Mouse (Mus musculus) ES-E14 (cell line): ENCODE data around the gene Chmp1a. TPM values are rescaled to one million over a fixed set of nuclear protein-coding genes. Genes with fewer than 3 reads are reported as not detected.

Experiments
- DNase-seq: peaks from one replicate; pipeline ENCODE4 v3.0.0-alpha.2; 2013; ENCODE audit warnings: low read depth, low spot score
- H3K27ac ChIP-seq: 2 replicates; pipeline ENCODE4 v1.5.1; 2012; ENCODE audit warnings: low read depth, mild to moderate bottlenecking, low read length, moderate library complexity, mixed read lengths; ENCODE audit not compliant: poor library complexity, insufficient read depth, severe bottlenecking
- H3K36me3 ChIP-seq: 2 replicates; pipeline ENCODE4 v1.6.1; 2012; ENCODE audit warnings: mild to moderate bottlenecking, low read length, moderate library complexity, mixed read lengths; ENCODE audit not compliant: control insufficient read depth, poor library complexity, insufficient read depth, severe bottlenecking
- H3K4me1 ChIP-seq, 2 experiments: fragments of 150-350 bp in 1 of 2; sonication (generic) in 1 of 2; 2 replicates each; pipeline ENCODE4 v1.6.1; 2012; ENCODE audit warnings: low read length in 2 of 2, mild to moderate bottlenecking in 1 of 2, mixed read lengths in 1 of 2; ENCODE audit not compliant: control insufficient read depth in 2 of 2, insufficient read depth in 2 of 2, poor library complexity in 1 of 2
- H3K4me3 ChIP-seq, 2 experiments: fragments of 150-350 bp in 1 of 2; sonication (generic) in 1 of 2; 2 replicates each; pipeline ENCODE4 v1.5.1; 2012; ENCODE audit warnings: low read length in 2 of 2, low read depth in 1 of 2, mild to moderate bottlenecking in 1 of 2, mixed read lengths in 1 of 2; ENCODE audit not compliant: insufficient read depth in 1 of 2, poor library complexity in 1 of 2, severe bottlenecking in 1 of 2
- H3K9ac ChIP-seq: 2 replicates; pipeline ENCODE4 v1.6.1; 2012; ENCODE audit warnings: low read depth, mild to moderate bottlenecking, low read length, mixed read lengths; ENCODE audit not compliant: poor library complexity, insufficient read depth, severe bottlenecking
- H3K9me3 ChIP-seq: fragments of 150-350 bp; sonication (generic); 2 replicates; pipeline ENCODE4 v1.6.1; 2012; ENCODE audit warnings: low read depth, mild to moderate bottlenecking, low read length; ENCODE audit not compliant: control insufficient read depth, insufficient read depth
- CHD2 ChIP-seq: IDR thresholded peaks from 2 replicates; pipeline ENCODE4 v1.6.1; 2014; ENCODE audit warnings: mild to moderate bottlenecking, low read depth, low read length, inconsistent platforms
- HCFC1 ChIP-seq: IDR thresholded peaks from 2 replicates; pipeline ENCODE4 v1.6.1; 2012; ENCODE audit warnings: low read length, inconsistent platforms, borderline replicate concordance; ENCODE audit not compliant: insufficient read depth
- MAFK ChIP-seq: IDR thresholded peaks from 2 replicates; pipeline ENCODE4 v1.6.1; 2014; ENCODE audit warnings: mild to moderate bottlenecking, low read depth, low read length, inconsistent platforms; ENCODE audit not compliant: insufficient read depth
- ZC3H11A ChIP-seq: IDR thresholded peaks from 2 replicates; pipeline ENCODE4 v1.6.1; 2012; ENCODE audit warnings: low read depth, mild to moderate bottlenecking, inconsistent platforms, low read length, borderline replicate concordance
- ZNF384 ChIP-seq: IDR thresholded peaks from 2 replicates; pipeline ENCODE4 v1.6.1; 2012; ENCODE audit warnings: low read depth, low read length, inconsistent platforms
- in situ Hi-C, 2 experiments: fragments of 600-800 bp; cut with MboI; formaldehyde crosslinking; loops; one replicate each; pipeline ENCODE4 v1.15.1; 2025; ENCODE audit warnings: low sequenced_read_pairs in 2 of 2, inconsistent platforms in 1 of 2; ENCODE audit not compliant: unreplicated experiment in 2 of 2
- total RNA-seq: library from RNA; depleted of rRNA; stranded (reverse); fragments of 300-350 nt; gene quantifications from 2 replicates; pipeline ENCODE4 v1.2.3, GENCODE M21; 2012; rRNA removed

Gene Chmp1a
- total RNA-seq, 1 experiment = 86.0 TPM

GRCm38 (mm10) chr8:123156070-123156773 lies 56.3 kb downstream of the Chmp1a start:
- Histone ChIP-seq H3K27ac (no peak overlapping the region), H3K9me3 (no peaks in the 10 kb centered on the region), H3K4me3 (no peak overlapping the region), H3K4me1 (peaks cover 0 to 7% of the 10 kb centered on the region in 2 experiments; a peak in 1 of 4 replicates), H3K36me3 (no peaks in the 10 kb centered on the region), H3K9ac (no peak overlapping the region)
- in situ Hi-C loops = no loop called here
- TF ChIP-seq CHD2 (no peak), MAFK (no peak), ZC3H11A (no peak), HCFC1 (no peak), ZNF384 (no peak)
- DNase-seq = no peak

GRCm38 (mm10) chr8:123155177-123155576 lies 57.4 kb downstream of the Chmp1a start:
- in situ Hi-C loops = no loop called here
- Histone ChIP-seq H3K4me3 (no peak overlapping the region), H3K27ac (no peak overlapping the region), H3K4me1 (peaks cover 0 to 7% of the 10 kb centered on the region in 2 experiments; a peak in 1 of 4 replicates), H3K9me3 (no peaks in the 10 kb centered on the region), H3K36me3 (no peaks in the 10 kb centered on the region), H3K9ac (no peak overlapping the region)
- no peak for DNase-seq
- no peak for TF ChIP-seq HCFC1
- TF ChIP-seq CHD2 = no peak
- TF ChIP-seq MAFK = no peak
- no peak for TF ChIP-seq ZNF384
- no peak for TF ChIP-seq ZC3H11A

Other genes with a start within 250 kb of the Chmp1a start
- 155 and 194 TPM in 2 replicates for gene Ankrd11, start 170.5 kb downstream of the Chmp1a start, total RNA-seq
- 106 and 160 TPM in 2 replicates for gene Spg7, start 149.8 kb downstream of the Chmp1a start, total RNA-seq
- 2,643 and 2,912 TPM in 2 replicates for gene Rpl13, start 110.4 kb downstream of the Chmp1a start, total RNA-seq
- 1.8 and 4.9 TPM in 2 replicates for gene Cpne7, start 95.4 kb downstream of the Chmp1a start, total RNA-seq
- 3.1 and 3.3 TPM in 2 replicates for gene Sult5a1, start 54.4 kb downstream of the Chmp1a start, total RNA-seq
- gene Dpep1, start 26.5 kb downstream of the Chmp1a start, total RNA-seq = not detected in 2 replicates
- gene Spata33, start 69 bp upstream of the Chmp1a start, total RNA-seq = 1.2 and 1.4 TPM in 2 replicates
- 42.7 and 58.9 TPM in 2 replicates for gene Cdk10, start 12.1 kb upstream of the Chmp1a start, total RNA-seq
- 1.2 and 1.7 TPM in 2 replicates for gene Spata2l, start 23.5 kb upstream of the Chmp1a start, total RNA-seq
- gene Zfp276, start 41.4 kb upstream of the Chmp1a start, total RNA-seq = 14.8 and 19.1 TPM in 2 replicates
- gene Vps9d1, start 41.6 kb upstream of the Chmp1a start, total RNA-seq = 10.8 and 15.4 TPM in 2 replicates
- gene Fanca, start 105.8 kb upstream of the Chmp1a start, total RNA-seq = 31.7 and 52.6 TPM in 2 replicates
- gene Spire2, start 120.0 kb upstream of the Chmp1a start, total RNA-seq = 8.8 and 13.6 TPM in 2 replicates
- 87.2 and 114 TPM in 2 replicates for gene Tcf25, start 161.0 kb upstream of the Chmp1a start, total RNA-seq
- 0.27 and 0.42 TPM in 2 replicates for gene Mc1r, start 194.3 kb upstream of the Chmp1a start, total RNA-seq
- gene Tubb3, start 198.7 kb upstream of the Chmp1a start, total RNA-seq = 69.1 and 117 TPM in 2 replicates
- 34.3 and 42.5 TPM in 2 replicates for gene Def8, start 210.8 kb upstream of the Chmp1a start, total RNA-seq